Mouse (Mus musculus): ENCODE results near the gene E2f8. TPM values are rescaled to one million over a fixed set of nuclear protein-coding genes. Genes with fewer than 3 reads are reported as not detected.

E2f8 gene
- total and polyA plus RNA-seq, 3 experiments = 8.9 to 49.4 (median 39.3) TPM

GRCm38 (mm10) chr7:48821654-48822053, 59.7 kb downstream of the E2f8 start:
- TF ChIP-seq ZMIZ1 (IDR thresholded peaks at IDR 0.05; ENCODE audit: low read depth, low read length) = no peak
- no peak for TF ChIP-seq TAL1 (IDR thresholded peaks at IDR 0.05; ENCODE audit: low read length)
- TF ChIP-seq ZKSCAN1 (IDR thresholded peaks at IDR 0.05; ENCODE audit: low read depth, low read length) = no peak
- Histone ChIP-seq H3K4me1 (ENCODE audit: control insufficient read depth in 1 of 2, insufficient read depth in 2 of 2, low read length in 2 of 2) (no peaks in the 10 kb centered on the region), H3K27me3 (ENCODE audit: control insufficient read depth in 1 of 2, insufficient read depth in 2 of 2, low read length in 2 of 2) (no peaks in the 10 kb centered on the region), H3K79me2 (ENCODE audit: control insufficient read depth, insufficient read depth, low read length, poor library complexity) (no peaks in the 10 kb centered on the region), H3K4me3 (ENCODE audit: control insufficient read depth in 1 of 2, insufficient read depth in 1 of 2, low read depth in 2 of 2, low read length in 2 of 2) (no peak overlapping the region), H3K36me3 (ENCODE audit: control insufficient read depth in 1 of 2, insufficient read depth in 2 of 2, low read length in 2 of 2) (peaks cover 0 to 28% of the 10 kb centered on the region in 2 experiments; a peak in 2 of 4 replicates), H3K9ac (ENCODE audit: control insufficient read depth, low read depth, low read length, poor library complexity, severe bottlenecking) (no peak overlapping the region), H3K27ac (ENCODE audit: control insufficient read depth, low read depth, low read length) (no peak overlapping the region), H3K9me3 (replicated peaks; ENCODE audit: insufficient read depth, low read length) (no peaks in the 10 kb centered on the region)
- DNase-seq (ENCODE audit: low read depth, low spot score) = no peak

Other genes starting within 250 kb of the E2f8 start
- gene Mrgprb3, start 237.8 kb downstream of the E2f8 start, total RNA-seq (2012; rRNA removed) = not detected in 2 replicates
- gene Mrgprb3, start 237.8 kb downstream of the E2f8 start, polyA plus RNA-seq (2012; ENCODE audit: insufficient read depth in 1 of 2, insufficient read length in 2 of 2, low read depth in 1 of 2, low replicate concordance in 2 of 2, missing spikeins in 1 of 2) = not detected
- gene Zdhhc13, start 92.6 kb downstream of the E2f8 start, total RNA-seq (2012; rRNA removed) = 41.2 and 46.1 TPM in 2 replicates
- gene Zdhhc13, start 92.6 kb downstream of the E2f8 start, polyA plus RNA-seq (2012; ENCODE audit: insufficient read depth in 1 of 2, insufficient read length in 2 of 2, low read depth in 1 of 2, low replicate concordance in 2 of 2, missing spikeins in 1 of 2) = 10 to 100 TPM in 1 of 2 experiments, not detected in 1; 32.8 TPM
- 0.81 TPM in 1 of 2 replicates, not detected in the other for gene Csrp3, start 33.6 kb downstream of the E2f8 start, total RNA-seq (2012; rRNA removed)
- under 1 TPM in 1 of 2 experiments, not detected in 1; 0.17 TPM for gene Csrp3, start 33.6 kb downstream of the E2f8 start, polyA plus RNA-seq (2012; ENCODE audit: insufficient read depth in 1 of 2, insufficient read length in 2 of 2, low read depth in 1 of 2, low replicate concordance in 2 of 2, missing spikeins in 1 of 2)
- 2.0 and 2.2 TPM in 2 replicates for gene Nav2, start 27.1 kb upstream of the E2f8 start, total RNA-seq (2012; rRNA removed)
- gene Nav2, start 27.1 kb upstream of the E2f8 start, polyA plus RNA-seq (2012; ENCODE audit: insufficient read depth in 1 of 2, insufficient read length in 2 of 2, low read depth in 1 of 2, low replicate concordance in 2 of 2, missing spikeins in 1 of 2) = 1 to 10 TPM in 1 of 2 experiments, not detected in 1; 2.7 TPM

Measured in MEL (cell line).